Mouse (Mus musculus): Measurements from ENCODE around the gene Agr2. TPM values are rescaled to one million over a fixed set of nuclear protein-coding genes. Genes with fewer than 3 reads are reported as not detected.

Agr2 gene
- polyA plus RNA-seq, 1 experiment, result 1.5 TPM

DNA sequence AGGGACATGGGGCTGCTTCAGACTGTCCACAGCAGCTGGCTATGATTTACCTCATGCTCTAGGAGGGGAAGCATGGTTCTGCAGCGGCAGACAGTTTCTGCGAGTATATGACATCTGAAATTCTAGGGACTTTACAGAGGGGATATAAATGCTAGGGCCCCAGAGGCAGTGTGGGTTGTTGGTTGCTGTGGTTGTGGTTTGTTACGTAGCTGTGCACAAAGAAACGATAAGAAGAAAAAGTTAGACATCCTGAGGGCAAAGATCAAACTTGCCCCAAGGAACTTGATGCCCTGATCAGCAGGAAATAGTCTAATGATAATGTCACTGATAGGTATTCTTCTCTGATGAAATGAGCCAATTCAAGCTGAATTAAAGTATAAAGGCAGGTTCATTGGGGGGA lies 26.9 kb downstream of the Agr2 start:
- 78% methylated on average over 4 of the region's 4 CpGs for WGBS
- no peak for TF ChIP-seq POLR2A (IDR thresholded peaks at IDR 0.05; ENCODE audit: borderline replicate concordance, extremely low read depth, low read depth, low read length)
- TF ChIP-seq CTCF (IDR thresholded peaks at IDR 0.05; ENCODE audit: insufficient read depth, low read length), result no peak
- Histone ChIP-seq H3K4me1 (ENCODE audit: control insufficient read depth, insufficient read depth, low read length) (no peaks in the 10 kb centered on the region; the same call in 1 of the 2 replicates), H3K4me3 (replicated peaks; ENCODE audit: extremely low read depth, low read depth, low read length) (no peak overlapping the region)
- DNase-seq, result no peak

DNA sequence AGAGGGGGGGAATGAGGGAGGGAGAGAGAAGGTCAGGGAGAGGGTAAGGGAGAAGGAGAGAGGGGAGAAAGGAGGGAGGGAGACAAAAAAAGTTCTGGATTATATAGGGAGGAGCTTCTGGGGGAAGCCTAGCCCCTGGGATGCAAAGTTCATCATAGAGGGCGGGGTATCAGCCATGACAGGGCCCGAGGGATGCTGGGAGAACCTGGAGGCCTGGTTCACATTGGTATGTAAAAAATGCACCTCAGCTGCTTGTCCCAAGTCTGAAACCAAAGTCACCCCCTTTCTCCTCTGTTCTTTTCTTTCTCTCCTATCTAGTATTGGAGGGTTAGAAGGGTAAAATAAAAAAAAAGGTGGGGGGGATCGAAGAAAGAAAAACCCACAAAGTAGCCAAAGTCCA lies 27.4 kb downstream of the Agr2 start:
- WGBS, result 89% methylated on average over 3 of the region's 3 CpGs
- H3K4me3 ChIP-seq (replicated peaks; ENCODE audit: extremely low read depth, low read depth, low read length), result no peak overlapping the region
- DNase-seq, result no peak
- no peak for TF ChIP-seq CTCF (IDR thresholded peaks at IDR 0.05; ENCODE audit: insufficient read depth, low read length)
- no peak for TF ChIP-seq POLR2A (IDR thresholded peaks at IDR 0.05; ENCODE audit: borderline replicate concordance, extremely low read depth, low read depth, low read length)
- no peaks in the 10 kb centered on the region; the same call in 1 of the 2 replicates for H3K4me1 ChIP-seq (ENCODE audit: control insufficient read depth, insufficient read depth, low read length)

DNA sequence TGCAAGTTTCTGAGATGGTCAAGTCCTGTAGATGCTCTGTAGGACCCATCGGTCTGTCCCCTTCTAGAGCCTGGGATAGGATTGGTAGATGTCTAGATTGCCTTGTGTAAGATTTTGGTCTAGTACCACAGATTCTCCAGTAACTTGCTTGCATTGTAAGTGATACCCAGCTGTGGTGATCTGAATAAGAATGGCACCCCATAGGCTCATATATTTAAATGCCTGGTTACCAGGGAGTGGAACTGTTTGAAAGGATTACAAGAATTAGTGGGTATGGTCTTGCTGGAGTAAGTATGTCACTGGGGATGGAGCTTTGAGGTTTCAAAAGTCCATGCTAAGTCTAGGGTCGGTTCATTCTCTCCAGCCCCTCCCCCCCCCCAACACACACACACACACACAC lies 28.0 kb downstream of the Agr2 start:
- WGBS, result 79% methylated on average over 2 of the region's 2 CpGs
- no peak overlapping the region for H3K4me3 ChIP-seq (replicated peaks; ENCODE audit: extremely low read depth, low read depth, low read length)
- no peaks in the 10 kb centered on the region; the same call in 1 of the 2 replicates for H3K4me1 ChIP-seq (ENCODE audit: control insufficient read depth, insufficient read depth, low read length)
- TF ChIP-seq POLR2A (IDR thresholded peaks at IDR 0.05; ENCODE audit: borderline replicate concordance, extremely low read depth, low read depth, low read length) (no peak), CTCF (IDR thresholded peaks at IDR 0.05; ENCODE audit: insufficient read depth, low read length) (no peak)
- DNase-seq, result no peak

DNA sequence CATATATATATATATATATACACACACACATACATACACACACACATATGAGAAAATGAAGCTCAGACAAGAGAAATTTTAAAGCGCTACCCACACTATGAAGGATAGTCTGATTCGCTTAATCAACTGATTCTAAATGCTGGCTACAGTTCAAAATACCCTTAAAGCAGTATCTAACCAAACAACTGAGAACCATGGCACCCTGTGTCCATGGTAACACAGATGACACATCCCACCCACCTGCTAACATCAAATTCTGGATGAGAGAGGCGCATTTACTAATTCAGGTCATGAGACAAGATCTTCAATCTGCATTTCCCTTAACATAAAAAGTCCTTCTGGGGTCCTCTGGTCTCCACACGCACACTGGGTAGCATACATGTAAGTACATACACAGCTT lies 33.4 kb downstream of the Agr2 start:
- H3K4me3 ChIP-seq (replicated peaks; ENCODE audit: extremely low read depth, low read depth, low read length), result no peak overlapping the region
- H3K4me1 ChIP-seq (ENCODE audit: control insufficient read depth, insufficient read depth, low read length), result peaks cover 8% of the 10 kb centered on the region
- 87% methylated on average over 4 of the region's 4 CpGs for WGBS
- TF ChIP-seq POLR2A (IDR thresholded peaks at IDR 0.05; ENCODE audit: borderline replicate concordance, extremely low read depth, low read depth, low read length) (no peak), CTCF (IDR thresholded peaks at IDR 0.05; ENCODE audit: insufficient read depth, low read length) (no peak)
- no peak for DNase-seq

DNA sequence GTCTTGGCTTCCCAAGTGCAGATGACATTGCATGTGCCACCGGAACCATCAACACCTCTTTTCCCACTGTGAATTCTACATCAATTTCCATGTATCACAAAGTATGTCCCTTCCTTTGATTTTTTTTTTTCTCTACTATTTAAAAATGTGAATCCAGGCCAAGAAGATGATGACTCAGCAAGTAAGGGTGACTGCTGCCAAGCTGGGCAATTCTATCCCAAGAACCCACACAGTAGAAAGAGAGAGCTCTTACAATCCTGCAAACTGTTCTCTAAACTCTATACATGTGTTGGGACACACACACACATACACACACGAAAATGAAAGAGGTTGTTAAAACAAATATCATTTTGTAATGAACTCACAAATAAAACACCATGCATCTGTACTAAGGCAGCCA lies 34.5 kb downstream of the Agr2 start:
- Histone ChIP-seq H3K4me3 (replicated peaks; ENCODE audit: extremely low read depth, low read depth, low read length) (no peak overlapping the region), H3K4me1 (ENCODE audit: control insufficient read depth, insufficient read depth, low read length) (peaks cover 8% of the 10 kb centered on the region)
- DNase-seq, result no peak
- 57% methylated on average over 2 of the region's 2 CpGs for WGBS
- TF ChIP-seq CTCF (IDR thresholded peaks at IDR 0.05; ENCODE audit: insufficient read depth, low read length) (no peak), POLR2A (IDR thresholded peaks at IDR 0.05; ENCODE audit: borderline replicate concordance, extremely low read depth, low read depth, low read length) (no peak)

DNA sequence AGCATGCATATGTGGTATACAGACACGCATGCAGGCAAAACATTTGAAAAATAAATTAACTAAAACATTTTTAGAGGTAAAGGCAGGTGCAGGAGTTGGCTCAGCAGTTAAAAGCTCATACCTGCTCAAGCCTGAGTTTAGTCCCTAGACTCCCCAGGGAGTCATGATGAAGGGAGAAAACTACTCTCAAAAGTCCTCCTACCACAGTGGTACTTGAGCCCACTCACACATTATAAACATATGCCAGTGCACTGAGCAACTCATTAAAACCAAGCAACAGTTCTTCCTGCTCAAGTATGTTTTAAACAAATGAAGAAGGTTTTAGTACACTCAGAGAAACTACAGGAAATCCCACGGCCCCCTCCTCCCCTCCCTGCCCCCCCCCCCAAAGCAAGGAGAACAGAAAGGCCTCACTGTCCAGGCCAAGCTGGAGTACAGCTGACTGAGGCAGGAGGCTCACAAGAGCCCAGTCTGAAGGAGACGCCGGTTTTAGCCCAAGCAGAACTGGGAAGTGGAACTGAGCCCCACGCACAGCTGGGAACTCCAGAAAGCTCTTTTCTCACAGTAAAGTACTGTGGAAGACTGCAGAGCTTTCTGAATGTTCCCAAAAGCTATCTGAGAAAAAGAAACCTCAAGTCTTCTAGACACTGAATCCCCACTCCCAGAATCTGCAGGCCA lies 36.4 kb downstream of the Agr2 start:
- WGBS, result 29% methylated on average over 5 of the region's 5 CpGs

DNA sequence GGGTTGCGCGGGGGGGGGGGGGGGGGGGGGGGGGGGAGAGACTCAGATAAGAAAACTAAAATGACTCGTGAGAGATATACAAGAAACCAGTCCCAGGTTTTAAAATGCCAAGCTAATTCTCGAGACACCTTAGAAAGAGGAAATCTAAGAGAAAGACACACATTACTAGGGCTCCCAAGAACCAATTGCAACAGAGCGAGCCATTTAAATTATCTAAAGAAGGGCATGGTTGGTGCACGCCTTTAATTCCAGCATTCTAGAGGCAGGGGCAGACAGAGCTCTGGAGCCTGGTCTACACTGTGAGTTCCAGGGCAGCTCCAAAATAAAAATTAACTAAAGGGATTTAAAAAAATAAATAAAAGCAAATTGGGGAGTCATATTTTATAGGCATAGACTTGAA lies 37.0 kb downstream of the Agr2 start:
- 34% methylated on average over 5 of the region's 6 CpGs for WGBS

More for the DNA sequence above, 36.4 kb downstream of the Agr2 start:
- peaks cover 10% of the 10 kb centered on the region for H3K4me1 ChIP-seq (ENCODE audit: control insufficient read depth, insufficient read depth, low read length)
- no peak for TF ChIP-seq CTCF (IDR thresholded peaks at IDR 0.05; ENCODE audit: insufficient read depth, low read length)
- DNase-seq, result no peak
- no peak overlapping the region for H3K4me3 ChIP-seq (replicated peaks; ENCODE audit: extremely low read depth, low read depth, low read length)

DNA sequence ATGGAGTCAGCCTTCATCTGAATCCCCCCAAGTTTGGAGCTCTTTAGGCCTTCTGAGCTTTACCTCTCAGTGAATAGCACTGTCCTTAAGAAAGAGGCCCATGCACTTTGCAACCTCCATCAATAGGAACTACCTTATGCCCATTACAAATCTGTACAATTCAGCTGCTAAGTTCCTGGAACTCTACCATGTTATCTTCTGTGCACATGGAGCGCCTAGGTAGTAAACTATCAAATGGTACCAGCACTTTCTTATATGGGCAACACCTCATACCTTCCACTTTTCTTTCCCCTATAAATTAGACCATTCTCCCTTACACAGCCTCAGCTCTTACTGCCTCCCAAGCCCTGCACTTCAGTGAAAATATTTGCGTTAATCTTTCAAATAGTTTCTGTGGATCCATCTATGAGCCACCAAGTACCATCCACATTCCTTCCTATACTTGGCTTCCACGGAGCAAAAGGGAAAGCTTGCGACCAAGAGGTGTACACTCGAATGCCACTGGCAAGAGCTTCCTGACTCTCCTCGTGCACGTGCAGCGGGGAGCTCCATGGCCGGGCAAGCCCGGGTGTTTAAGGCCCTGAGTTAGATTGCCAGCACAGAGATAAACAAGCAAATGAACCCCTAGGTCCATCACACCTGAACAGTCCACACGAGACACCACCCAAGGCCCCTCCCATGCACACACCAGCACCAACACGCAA lies 38.1 kb downstream of the Agr2 start:
- peak; percentile 43 for DNase-seq
- TF ChIP-seq CTCF (IDR thresholded peaks at IDR 0.05; ENCODE audit: insufficient read depth, low read length), result no peak
- no peak overlapping the region for H3K4me3 ChIP-seq (replicated peaks; ENCODE audit: extremely low read depth, low read depth, low read length)
- peaks cover 17% of the 10 kb centered on the region for H3K4me1 ChIP-seq (ENCODE audit: control insufficient read depth, insufficient read depth, low read length)
- WGBS, result 48% methylated on average over 12 of the region's 12 CpGs

More for the DNA sequence above, 37.0 kb downstream of the Agr2 start:
- DNase-seq, result no peak
- no peak overlapping the region for H3K4me3 ChIP-seq (replicated peaks; ENCODE audit: extremely low read depth, low read depth, low read length)
- peaks cover 12% of the 10 kb centered on the region for H3K4me1 ChIP-seq (ENCODE audit: control insufficient read depth, insufficient read depth, low read length)
- TF ChIP-seq POLR2A (IDR thresholded peaks at IDR 0.05; ENCODE audit: borderline replicate concordance, extremely low read depth, low read depth, low read length) (no peak), CTCF (IDR thresholded peaks at IDR 0.05; ENCODE audit: insufficient read depth, low read length) (no peak)

DNA sequence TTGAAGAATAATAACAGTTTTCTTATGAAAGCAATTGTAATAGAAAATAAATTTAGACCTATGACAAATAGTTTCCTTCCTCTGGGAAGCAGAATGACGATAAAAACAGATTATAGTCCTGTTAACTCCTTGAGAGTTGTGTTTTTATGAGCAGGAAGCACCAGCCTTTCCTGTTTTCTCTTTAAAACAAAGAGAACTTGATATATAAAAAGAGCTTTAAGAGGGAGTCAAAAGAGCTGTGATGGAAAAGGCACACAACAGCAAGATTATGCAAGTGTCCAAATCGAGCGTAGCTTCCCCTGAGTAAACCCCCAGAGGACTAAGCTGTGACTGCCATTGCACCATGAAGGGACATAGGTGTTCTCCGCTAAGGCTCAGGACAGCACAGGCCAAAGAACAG lies 39.7 kb downstream of the Agr2 start:
- Histone ChIP-seq H3K4me1 (ENCODE audit: control insufficient read depth, insufficient read depth, low read length) (peaks cover 26% of the 10 kb centered on the region), H3K4me3 (replicated peaks; ENCODE audit: extremely low read depth, low read depth, low read length) (peak overlapping the region; percentile 54)
- no peak for DNase-seq
- WGBS, result 27% methylated on average over 4 of the region's 4 CpGs
- TF ChIP-seq CTCF (IDR thresholded peaks at IDR 0.05; ENCODE audit: insufficient read depth, low read length) (no peak), POLR2A (IDR thresholded peaks at IDR 0.05; ENCODE audit: borderline replicate concordance, extremely low read depth, low read depth, low read length) (no peak)

DNA sequence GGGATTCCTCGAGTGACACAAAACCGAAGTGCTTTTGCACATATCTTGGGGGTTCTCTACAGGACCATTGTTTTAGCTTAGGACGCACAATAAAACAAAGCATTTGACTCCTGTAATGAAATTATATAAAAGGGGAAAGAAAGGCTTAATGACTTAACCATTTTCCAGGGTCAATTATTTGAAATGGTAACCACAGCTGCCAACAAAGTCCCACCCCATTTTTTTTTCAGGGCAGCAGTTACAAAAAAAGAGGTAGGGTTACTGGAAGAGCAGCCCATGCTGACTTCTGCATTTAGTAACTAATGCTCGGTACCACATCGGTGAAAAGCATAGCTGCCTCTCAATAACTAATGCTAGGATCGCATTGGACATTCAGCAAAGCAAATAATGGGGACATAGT lies 42.8 kb downstream of the Agr2 start:
- Histone ChIP-seq H3K4me3 (replicated peaks; ENCODE audit: extremely low read depth, low read depth, low read length) (no peak overlapping the region), H3K4me1 (ENCODE audit: control insufficient read depth, insufficient read depth, low read length) (peaks cover 21% of the 10 kb centered on the region)
- DNase-seq, result no peak
- 84% methylated on average over 6 of the region's 6 CpGs for WGBS
- no peak for TF ChIP-seq POLR2A (IDR thresholded peaks at IDR 0.05; ENCODE audit: borderline replicate concordance, extremely low read depth, low read depth, low read length)
- TF ChIP-seq CTCF (IDR thresholded peaks at IDR 0.05; ENCODE audit: insufficient read depth, low read length), result no peak
